Mouse (Mus musculus): ENCODE results near the gene Ahnak. TPM values are rescaled to one million over a fixed set of nuclear protein-coding genes. Genes with fewer than 3 reads are reported as not detected.
"Not testable (repeated sequence)": the region's sequence is repeated elsewhere in the genome, so short reads cannot be mapped to it uniquely, and the experiment has no call there.

The Ahnak gene
- total RNA-seq, 2 experiments from 2014 or later: 15.7 to 23.9 TPM

GRCm38 (mm10) chr19:9106751-9107378 is 117.8 kb downstream of the Ahnak start:
- intact Hi-C loops (cut with DNase I): no loop called here
- no peak for DNase-seq (ENCODE audit: low spot score in 2 of 2)

GRCm38 (mm10) chr19:9107379-9107755 is 118.3 kb downstream of the Ahnak start:
- DNase-seq (ENCODE audit: low spot score in 2 of 2): no peak
- intact Hi-C loops (cut with DNase I): no loop called here

DNA sequence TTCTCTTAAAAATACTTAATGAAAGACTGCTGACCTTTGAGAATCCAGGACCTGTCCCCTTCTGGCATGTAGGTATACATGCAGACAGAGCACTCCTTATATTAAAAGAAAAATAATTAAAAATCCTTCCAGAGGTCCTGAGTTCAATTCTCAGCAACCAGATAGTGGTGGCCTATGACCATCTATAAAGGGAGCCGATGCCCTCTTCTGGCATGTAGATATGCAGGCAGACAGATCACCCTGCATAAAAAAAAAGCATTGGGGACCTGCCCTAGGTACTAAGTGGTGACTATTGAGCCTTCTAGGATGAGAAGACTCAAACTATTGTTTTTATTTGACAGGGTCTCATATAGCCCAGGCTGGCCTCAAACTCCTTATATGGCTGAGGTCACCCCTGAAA is 119.5 kb downstream of the Ahnak start:
- DNase-seq (ENCODE audit: low spot score in 2 of 2): no peak
- intact Hi-C loops (cut with DNase I): no loop called here

DNA sequence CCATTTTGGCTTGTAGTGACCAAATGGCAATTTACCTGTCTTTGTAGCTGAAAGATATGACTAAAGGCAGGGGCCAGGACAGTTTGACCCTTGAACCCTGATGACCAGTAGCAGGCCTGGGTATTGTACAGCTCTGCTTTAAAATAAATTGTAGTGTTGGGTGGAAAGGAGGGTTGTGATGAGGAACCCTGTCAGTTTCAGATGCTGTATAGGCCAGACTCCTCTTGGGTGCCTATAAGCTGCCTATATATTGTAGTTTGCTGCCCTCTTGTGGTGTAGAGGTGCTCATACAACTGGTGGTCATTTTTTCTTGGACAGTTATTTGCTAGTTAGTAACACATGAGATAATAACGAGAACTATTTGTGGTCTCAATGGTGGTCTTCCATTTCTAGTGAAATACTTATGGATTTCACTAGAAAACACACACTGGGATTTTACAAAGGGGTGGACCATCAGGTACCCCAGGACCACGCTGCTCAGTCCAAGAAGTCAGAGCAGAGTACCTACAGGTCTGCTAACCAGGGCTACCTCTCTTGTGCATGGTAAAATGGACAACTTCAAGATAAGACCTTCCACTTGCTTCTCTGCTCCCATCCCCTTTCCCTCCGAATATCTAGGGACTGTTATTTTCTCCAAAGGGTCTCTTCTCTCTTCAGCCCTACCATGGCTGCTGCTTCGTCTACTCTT is 121.2 kb downstream of the Ahnak start:
- intact Hi-C loops (cut with DNase I): loop anchor here (5.0 to 10.0 kb wide), 2 partner anchors 133 to 256 kb away; partner anchors contain the start of gene Lrrn4cl
- peak; percentile 65 to 85 for DNase-seq (ENCODE audit: low spot score in 2 of 2)

- intact Hi-C loops (cut with DNase I): loop anchor here (5.0 to 10.0 kb wide), 2 partner anchors 135 to 257 kb away; partner anchors contain the start of gene Lrrn4cl
- no peak for DNase-seq (ENCODE audit: low spot score in 2 of 2)
Observed at GRCm38 (mm10) chr19:9112043-9112442, 123.0 kb downstream of the Ahnak start.

DNA sequence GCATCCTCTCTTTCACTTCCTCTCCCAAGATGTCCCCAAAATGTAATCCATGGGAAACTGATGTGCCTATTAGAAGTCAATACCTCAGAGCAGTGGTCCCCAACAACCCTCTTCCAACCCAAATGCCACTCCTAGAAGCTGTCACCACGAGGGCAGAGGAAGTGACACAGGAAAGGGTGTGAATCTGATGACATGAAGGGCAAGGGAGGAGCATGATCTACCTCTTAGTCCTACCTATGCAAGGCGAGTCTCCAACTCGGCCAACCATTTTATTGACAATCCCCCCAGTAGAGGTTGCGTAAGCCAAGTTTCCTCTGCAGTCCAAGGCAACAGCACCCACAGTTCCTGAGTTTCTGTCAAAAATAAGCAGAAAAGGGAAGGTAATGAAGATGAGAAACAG is 127.2 kb downstream of the Ahnak start:
- intact Hi-C loops (cut with DNase I): loop anchor here (10.0 kb wide), 1 partner anchor 261 kb away; the partner anchor contains the start of gene Lrrn4cl

DNA sequence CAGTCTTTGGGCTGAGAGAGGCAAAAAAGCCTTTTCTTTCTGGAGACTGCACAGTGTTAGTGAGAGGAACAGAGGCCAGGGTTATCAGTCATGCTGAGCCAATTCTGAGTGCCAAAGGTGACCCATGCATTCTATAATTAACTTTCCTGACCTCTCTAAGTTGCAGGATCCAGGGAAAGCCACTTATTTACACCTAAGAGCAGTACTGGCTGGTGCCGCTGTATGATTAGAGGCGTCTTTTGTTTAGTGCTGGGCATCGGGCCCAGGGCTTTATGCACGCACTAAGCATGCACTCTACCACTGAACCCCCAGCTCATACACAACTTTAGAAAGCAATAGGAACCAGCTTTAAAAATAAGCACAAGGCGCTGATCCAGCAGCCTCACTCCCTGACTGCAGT is 128.2 kb downstream of the Ahnak start:
- intact Hi-C loops (cut with DNase I): loop anchor here (10.0 kb wide), 1 partner anchor 262 kb away; the partner anchor contains the start of gene Lrrn4cl
- no peak for DNase-seq (ENCODE audit: low spot score in 2 of 2)

More for the DNA sequence above, 127.2 kb downstream of the Ahnak start:
- DNase-seq (ENCODE audit: low spot score in 2 of 2): no peak

DNA sequence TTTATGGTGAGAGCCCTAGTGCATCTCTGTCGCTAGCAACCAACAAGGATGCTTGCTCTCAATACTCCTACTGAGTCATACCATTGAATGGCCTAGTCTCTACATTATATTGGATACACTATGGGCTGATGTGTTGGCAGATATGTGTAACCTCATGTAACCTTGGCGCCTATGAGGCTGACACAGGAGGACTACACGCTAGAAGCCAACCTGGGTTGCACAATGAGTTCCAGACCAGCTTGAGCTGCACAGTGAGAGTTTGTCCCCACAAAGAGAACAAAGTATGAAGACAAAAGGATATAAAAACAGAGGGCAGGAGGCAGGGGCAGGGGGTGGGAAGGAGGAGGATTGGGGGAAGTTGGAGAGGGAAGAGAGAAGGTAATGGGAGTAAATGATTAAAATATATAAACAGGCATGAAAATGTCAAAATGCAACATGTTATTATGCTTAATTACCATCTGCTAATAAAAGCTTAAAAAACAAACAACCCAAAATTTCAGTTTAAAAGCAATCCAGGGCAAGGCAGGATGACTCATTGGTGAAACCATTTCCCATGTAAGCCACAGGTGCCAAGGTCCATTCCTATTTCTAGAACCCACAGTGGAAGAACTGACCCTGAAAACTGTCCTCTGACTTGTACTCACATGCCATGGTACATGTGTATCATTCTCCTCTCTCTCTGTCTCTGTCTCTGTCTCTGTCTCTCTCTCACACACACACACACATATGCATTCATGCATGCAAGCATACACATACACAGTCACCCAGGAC is 130.8 kb downstream of the Ahnak start:
- intact Hi-C loops (cut with DNase I): loop anchor here (10.0 kb wide), 1 partner anchor 265 kb away; the partner anchor contains the start of gene Lrrn4cl
- DNase-seq (ENCODE audit: low spot score in 2 of 2): no peak

GRCm38 (mm10) chr19:9122390-9122789 is 133.3 kb downstream of the Ahnak start:
- intact Hi-C loops (cut with DNase I): no loop called here
- DNase-seq (ENCODE audit: low spot score in 2 of 2): no peak

DNA sequence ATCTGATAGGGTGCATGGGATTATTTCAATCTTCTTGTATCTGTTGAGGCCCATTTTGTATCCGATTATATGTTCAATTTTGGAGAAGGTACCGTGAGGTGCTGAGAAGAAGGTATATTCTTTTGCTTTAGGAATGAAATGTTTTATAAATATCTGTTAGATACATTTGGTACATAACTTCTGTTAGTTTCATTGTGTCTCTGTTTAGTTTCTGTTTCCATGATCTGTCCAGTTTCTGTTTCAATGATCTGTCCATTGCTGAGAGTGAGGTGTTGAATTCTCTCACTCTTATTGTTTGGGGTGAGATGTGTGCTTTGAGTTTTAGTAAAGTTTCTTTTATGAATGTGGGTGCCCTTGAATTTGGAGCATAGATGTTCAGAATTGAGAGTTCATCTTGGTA is 134.9 kb downstream of the Ahnak start:
- intact Hi-C loops (cut with DNase I): not testable (repeated sequence)

More for the DNA sequence above, 134.9 kb downstream of the Ahnak start:
- not testable (repeated sequence) for DNase-seq (ENCODE audit: low spot score in 2 of 2)

Other genes starting within 250 kb of the Ahnak start
- not detected for gene 1700092M07Rik, start 248.6 kb upstream of the Ahnak start, total RNA-seq (2021)
- 10 to 100 TPM; 63.6 to 64.6 TPM for gene Stx5a, start 247.9 kb upstream of the Ahnak start, total RNA-seq (2021)
- 10 to 100 TPM; 61.9 to 73.6 TPM for gene Nxf1, start 232.2 kb upstream of the Ahnak start, total RNA-seq (2021)
- gene Tmem223, start 218.3 kb upstream of the Ahnak start, total RNA-seq (2021): 10 to 100 TPM; 80.1 to 91.9 TPM
- gene Tmem179b, start 214.8 kb upstream of the Ahnak start, total RNA-seq (2021): 10 to 100 TPM in 1 of 2 experiments, 1 to 10 TPM in 1; 8.9 to 10.9 TPM
- gene Taf6l, start 202.9 kb upstream of the Ahnak start, total RNA-seq (2021): 10 to 100 TPM; 11.9 to 13.4 TPM
- gene Polr2g, start 190.7 kb upstream of the Ahnak start, total RNA-seq (2021): 100 to 1,000 TPM; 108 to 110 TPM
- gene Zbtb3, start 186.7 kb upstream of the Ahnak start, total RNA-seq (2021): 1 to 10 TPM; 4.2 to 5.1 TPM
- gene Ttc9c, start 170.0 kb upstream of the Ahnak start, total RNA-seq (2021): 10 to 100 TPM; 28.2 to 30.5 TPM
- 10 to 100 TPM; 92.3 to 95.8 TPM for gene Hnrnpul2, start 169.3 kb upstream of the Ahnak start, total RNA-seq (2021)
- gene AC129217.1, start 159.5 kb upstream of the Ahnak start, total RNA-seq (2021): not detected
- 100 to 1,000 TPM; 111 to 117 TPM for gene Bscl2, start 151.8 kb upstream of the Ahnak start, total RNA-seq (2021)
- gene Gng3, start 150.1 kb upstream of the Ahnak start, total RNA-seq (2021): 100 to 1,000 TPM; 268 to 295 TPM
- under 1 TPM; 0.88 to 0.91 TPM for gene Lrrn4cl, start 138.5 kb upstream of the Ahnak start, total RNA-seq (2021)
- gene Ubxn1, start 117.8 kb upstream of the Ahnak start, total RNA-seq (2021): 10 to 100 TPM; 91.5 to 93.8 TPM
- gene Uqcc3, start 108.4 kb upstream of the Ahnak start, total RNA-seq (2021): 10 to 100 TPM; 30.6 to 36.9 TPM
- gene Lbhd1, start 105.6 kb upstream of the Ahnak start, total RNA-seq (2021): 1 to 10 TPM; 4.0 to 4.3 TPM
- gene Gm49403, start 105.4 kb upstream of the Ahnak start, total RNA-seq (2021): not detected
- 10 to 100 TPM; 15.9 to 22.2 TPM for gene 1810009A15Rik, start 100.4 kb upstream of the Ahnak start, total RNA-seq (2021)
- 1 to 10 TPM; 2.4 to 4.3 TPM for gene Gm49416, start 100.4 kb upstream of the Ahnak start, total RNA-seq (2021)
- 10 to 100 TPM; 23.0 to 23.4 TPM for gene Ints5, start 96.3 kb upstream of the Ahnak start, total RNA-seq (2021)
- gene Ganab, start 91.2 kb upstream of the Ahnak start, total RNA-seq (2021): 100 to 1,000 TPM in 1 of 2 experiments, 10 to 100 TPM in 1; 97.6 to 104 TPM
- gene B3gat3, start 68.9 kb upstream of the Ahnak start, total RNA-seq (2021): 100 to 1,000 TPM; 134 to 142 TPM
- 1 to 10 TPM; 3.5 to 4.0 TPM for gene Rom1, start 59.9 kb upstream of the Ahnak start, total RNA-seq (2021)
- 1 to 10 TPM; 7.4 to 9.0 TPM for gene Eml3, start 59.7 kb upstream of the Ahnak start, total RNA-seq (2021)
- 10 to 100 TPM; 48.6 to 50.3 TPM for gene Mta2, start 47.4 kb upstream of the Ahnak start, total RNA-seq (2021)
- 10 to 100 TPM; 16.7 to 16.8 TPM for gene Tut1, start 35.4 kb upstream of the Ahnak start, total RNA-seq (2021)
- gene Eef1g, start 22.2 kb upstream of the Ahnak start, total RNA-seq (2021): 100 to 1,000 TPM; 188 to 198 TPM
- not detected for gene Scgb1a1, start 98.7 kb downstream of the Ahnak start, total RNA-seq (2021)
- gene Asrgl1, start 146.4 kb downstream of the Ahnak start, total RNA-seq (2021): 100 to 1,000 TPM; 101 to 139 TPM

All from left cerebral cortex, postnatal 14 days (tissue).